Mouse (Mus musculus) thymus, adult 2 months (tissue): Measurements from ENCODE around the gene Cfap97d2.

Source experiments
- CTCF ChIP-seq: fragments of 200-500 bp; IDR thresholded peaks from 2 replicates; pipeline ENCODE4 v1.5.1; 2012; ENCODE audit warnings: mild to moderate bottlenecking, control low read depth, low read length, moderate library complexity, borderline replicate concordance; ENCODE audit not compliant: control insufficient read depth, poor library complexity, insufficient read depth; ENCODE audit errors: extremely low read depth
- POLR2A ChIP-seq: fragments of 200-500 bp; IDR thresholded peaks from 2 replicates; pipeline ENCODE4 v1.6.1; 2012; ENCODE audit warnings: mild to moderate bottlenecking, low read length, control low read depth, moderate library complexity; ENCODE audit not compliant: control insufficient read depth, poor library complexity, insufficient read depth; ENCODE audit errors: extremely low read depth

GRCm38 (mm10) chr8:13757805-13758727 lies 52.4 kb downstream of the Cfap97d2 start:
- TF ChIP-seq CTCF: no peak
- TF ChIP-seq POLR2A: no peak
